Mouse (Mus musculus): ENCODE measurements around the gene Gm8906. TPM values are rescaled to one million over a fixed set of nuclear protein-coding genes. Genes with fewer than 3 reads are reported as not detected.
"Not testable (repeated sequence)": the region's sequence is repeated elsewhere in the genome, so short reads cannot be mapped to it uniquely, and the experiment has no call there.

The Gm8906 gene
- not detected in 2 replicates for polyA plus RNA-seq (2014; fragmentation: Nextera tagmentation; extraction: Ambion mirVana)

- ATAC-seq (ENCODE audit: insufficient number of reproducible peaks, insufficient read depth, low FRiP score, low read depth); H3K9ac ChIP-seq (replicated peaks; ENCODE audit: low read depth, low read length); H3K4me2 ChIP-seq (replicated peaks; ENCODE audit: low read depth, low read length); H3K36me3 ChIP-seq (ENCODE audit: control insufficient read depth, insufficient read depth, low read length); H3K4me3 ChIP-seq (ENCODE audit: low read depth, low read length); H3K27ac ChIP-seq (ENCODE audit: low read length); H3K4me1 ChIP-seq (ENCODE audit: control insufficient read depth, insufficient read depth, low read length); H3K9me3 ChIP-seq (ENCODE audit: control insufficient read depth, low read depth, low read length); H3K27me3 ChIP-seq (ENCODE audit: control insufficient read depth, insufficient read depth, low read length): not testable (repeated sequence)
- WGBS, result 54% methylated on average over 2 of the region's 3 CpGs
These were observed at the start of gene Gm8906 for GRCm38 (mm10) chr5:11502385-11502784. Gm8906 (plus strand) TSS chr5:11502685.

Other genes with a start within 250 kb of the Gm8906 start
- gene Gm8890, start 246.7 kb upstream of the Gm8906 start, polyA plus RNA-seq (2014; fragmentation: Nextera tagmentation; extraction: Ambion mirVana), result not detected in 2 replicates
- gene Speer1, start 161.2 kb upstream of the Gm8906 start, polyA plus RNA-seq (2014; fragmentation: Nextera tagmentation; extraction: Ambion mirVana), result not detected in 2 replicates
- not detected in 2 replicates for gene Gm8897, start 86.3 kb upstream of the Gm8906 start, polyA plus RNA-seq (2014; fragmentation: Nextera tagmentation; extraction: Ambion mirVana)
- gene Gm6460, start 92.2 kb downstream of the Gm8906 start, polyA plus RNA-seq (2014; fragmentation: Nextera tagmentation; extraction: Ambion mirVana), result not detected in 2 replicates
- gene Gm8922, start 179.3 kb downstream of the Gm8906 start, polyA plus RNA-seq (2014; fragmentation: Nextera tagmentation; extraction: Ambion mirVana), result not detected in 2 replicates

Measured in stomach, embryonic 14.5 days (tissue).